Mouse (Mus musculus) kidney, adult 2 months (tissue): ENCODE measurements around the gene Ctdsp1.

Experiments used
- CTCF ChIP-seq: fragments of 200-500 bp; conservative IDR thresholded peaks from 2 replicates; pipeline ENCODE4 v1.5.1; 2011; ENCODE audit warnings: low read depth, mild to moderate bottlenecking, control low read depth, low read length, moderate library complexity, mixed read lengths; ENCODE audit not compliant: insufficient read depth, insufficient read length
- POLR2A ChIP-seq: fragments of 200-500 bp; IDR thresholded peaks from one replicate; pipeline ENCODE4 v1.6.1; 2011; ENCODE audit warnings: low read depth, low read length, control low read depth

GRCm38 (mm10) chr1:74375561-74375960 lies 15.7 kb upstream of the Ctdsp1 start:
- TF ChIP-seq CTCF (no peak), POLR2A (no peak)
